Mouse (Mus musculus) G1E (cell line): ENCODE data around the gene Phactr3. TPM values are rescaled to one million over a fixed set of nuclear protein-coding genes. Genes with fewer than 3 reads are reported as not detected.

Source experiments
- ATAC-seq: 2 replicates; pipeline ENCODE4 v1.8.0; 2016; ENCODE audit warnings: mild to moderate bottlenecking; ENCODE audit not compliant: insufficient number of reproducible peaks, poor library complexity, low FRiP score, severe bottlenecking; ENCODE audit errors: extremely low read depth
- DNase-seq: peaks from one replicate; pipeline ENCODE4 v3.0.0; 2012; ENCODE audit warnings: low spot score
- H3K27me3 ChIP-seq: 2 replicates; pipeline ENCODE4 v1.6.1; 2012; ENCODE audit warnings: mild to moderate bottlenecking, low read length, inconsistent platforms; ENCODE audit not compliant: insufficient read depth
- H3K36me3 ChIP-seq: replicated peaks from 2 replicates; pipeline ENCODE3; 2012; ENCODE audit warnings: mild to moderate bottlenecking, inconsistent platforms
- H3K4me1 ChIP-seq: 2 replicates; pipeline ENCODE4 v1.6.1; 2012; ENCODE audit warnings: low read depth, low read length, inconsistent platforms, mixed read lengths; ENCODE audit not compliant: insufficient read depth
- H3K4me3 ChIP-seq: 2 replicates; pipeline ENCODE4 v1.5.1; 2012; ENCODE audit warnings: low read depth, mild to moderate bottlenecking, inconsistent platforms, low read length, moderate library complexity, mixed read lengths
- H3K9me3 ChIP-seq: replicated peaks from 2 replicates; pipeline ENCODE4 v1.6.1; 2012; ENCODE audit warnings: inconsistent platforms
- CTCF ChIP-seq: IDR thresholded peaks from 2 replicates; pipeline ENCODE4 v1.5.1; 2012; ENCODE audit warnings: low read depth, low read length, inconsistent platforms, mixed read lengths
- GATA1 ChIP-seq: IDR thresholded peaks from 2 replicates; pipeline ENCODE4 v1.6.1; 2012; ENCODE audit warnings: borderline replicate concordance, low read length, inconsistent platforms, mixed read lengths
- GATA2 ChIP-seq: IDR thresholded peaks from 2 replicates; pipeline ENCODE4 v1.6.1; 2012; ENCODE audit warnings: low read depth, low read length, inconsistent platforms, borderline replicate concordance
- POLR2AphosphoS5 ChIP-seq: IDR thresholded peaks from 2 replicates; pipeline ENCODE4 v1.6.1; 2012; ENCODE audit warnings: low read depth, low read length, inconsistent platforms; ENCODE audit not compliant: insufficient replicate concordance
- TAL1 ChIP-seq: conservative IDR thresholded peaks from 2 replicates; pipeline ENCODE4 v1.6.1; 2012; ENCODE audit warnings: low read depth, low read length, inconsistent platforms, mixed read lengths
- polyA plus RNA-seq: library from polyadenylated mRNA; stranded (reverse); fragments of >175 nt; gene quantifications from 2 replicates; pipeline ENCODE4 v1.2.3, GENCODE M21; 2012
- total RNA-seq, 2 experiments: library from RNA; stranded (forward) in 1 of 2; stranded (reverse) in 1 of 2; fragments of 200-1000 nt in 1 of 2; fragments of >200 nt in 1 of 2; fragmentation: Nextera tagmentation in 1 of 2; gene quantifications; 2 replicates each; pipeline ENCODE4 v1.2.3; 2014 to 2017

The Phactr3 gene
- total and polyA plus RNA-seq, 3 experiments, result 0.05 TPM; not detected in 2

- H3K9me3 ChIP-seq, result peaks cover 88% of the 10 kb centered on the region
- no peaks in the 10 kb centered on the region for H3K4me1 ChIP-seq
- DNase-seq, result no peak
- no peak overlapping the region for H3K4me3 ChIP-seq
- ATAC-seq, result no peak
- no peaks in the 10 kb centered on the region for H3K27me3 ChIP-seq
- no peaks in the 10 kb centered on the region for H3K36me3 ChIP-seq
- TF ChIP-seq TAL1, result no peak
- TF ChIP-seq GATA1, result no peak
- TF ChIP-seq CTCF, result no peak
- no peak for TF ChIP-seq GATA2
- no peak for TF ChIP-seq POLR2AphosphoS5
Observed at GRCm38 (mm10) chr2:178119561-178120355, 983 bp downstream of the Phactr3 start.

- no peaks in the 10 kb centered on the region for H3K36me3 ChIP-seq
- H3K4me3 ChIP-seq, result no peak overlapping the region
- DNase-seq (no peak), ATAC-seq (no peak)
- TF ChIP-seq GATA1 (no peak), POLR2AphosphoS5 (no peak), GATA2 (no peak), TAL1 (no peak)
- peaks cover 88% of the 10 kb centered on the region for H3K9me3 ChIP-seq
- no peaks in the 10 kb centered on the region for H3K27me3 ChIP-seq
- no peaks in the 10 kb centered on the region for H3K4me1 ChIP-seq
Observed at GRCm38 (mm10) chr2:178120356-178120645, 1.5 kb downstream of the Phactr3 start.

GRCm38 (mm10) chr2:178120651-178121374, 2.0 kb downstream of the Phactr3 start:
- TF ChIP-seq POLR2AphosphoS5 (no peak), CTCF (no peak), GATA2 (no peak), GATA1 (no peak), TAL1 (no peak)
- no peak for DNase-seq
- Histone ChIP-seq H3K27me3 (no peaks in the 10 kb centered on the region), H3K4me1 (no peaks in the 10 kb centered on the region), H3K36me3 (no peaks in the 10 kb centered on the region), H3K9me3 (peaks cover 87% of the 10 kb centered on the region), H3K4me3 (no peak overlapping the region)
- ATAC-seq, result no peak

GRCm38 (mm10) chr2:178121375-178121688, 2.6 kb downstream of the Phactr3 start:
- H3K9me3 ChIP-seq, result peaks cover 90% of the 10 kb centered on the region
- H3K4me3 ChIP-seq, result no peak overlapping the region
- no peaks in the 10 kb centered on the region for H3K27me3 ChIP-seq
- DNase-seq, result no peak
- ATAC-seq, result no peak
- H3K36me3 ChIP-seq, result no peaks in the 10 kb centered on the region
- H3K4me1 ChIP-seq, result no peaks in the 10 kb centered on the region
- TF ChIP-seq CTCF (no peak), POLR2AphosphoS5 (no peak)

- no peaks in the 10 kb centered on the region for H3K27me3 ChIP-seq
- DNase-seq, result no peak
- no peak for ATAC-seq
Observed at GRCm38 (mm10) chr2:178121946-178122665, 3.3 kb downstream of the Phactr3 start.

GRCm38 (mm10) chr2:178123466-178123865, 4.7 kb downstream of the Phactr3 start:
- Histone ChIP-seq H3K4me1 (no peaks in the 10 kb centered on the region), H3K27me3 (no peaks in the 10 kb centered on the region), H3K36me3 (no peaks in the 10 kb centered on the region), H3K4me3 (no peak overlapping the region), H3K9me3 (peaks cover 84% of the 10 kb centered on the region)
- TF ChIP-seq POLR2AphosphoS5, result no peak
- no peak for DNase-seq
- ATAC-seq, result no peak

More at GRCm38 (mm10) chr2:178121946-178122665, 3.3 kb downstream of the Phactr3 start:
- H3K4me1 ChIP-seq, result no peaks in the 10 kb centered on the region
- H3K36me3 ChIP-seq, result no peaks in the 10 kb centered on the region
- H3K9me3 ChIP-seq, result peaks cover 89% of the 10 kb centered on the region
- no peak overlapping the region for H3K4me3 ChIP-seq
- TF ChIP-seq TAL1 (no peak), POLR2AphosphoS5 (no peak), GATA1 (no peak), GATA2 (no peak), CTCF (no peak)

- H3K36me3 ChIP-seq, result no peaks in the 10 kb centered on the region
- H3K27me3 ChIP-seq, result no peaks in the 10 kb centered on the region
- DNase-seq, result no peak
- TF ChIP-seq GATA1 (no peak), POLR2AphosphoS5 (no peak), TAL1 (no peak), GATA2 (no peak), CTCF (no peak)
- H3K4me1 ChIP-seq, result no peaks in the 10 kb centered on the region
- peaks cover 80% of the 10 kb centered on the region for H3K9me3 ChIP-seq
- no peak overlapping the region for H3K4me3 ChIP-seq
- ATAC-seq, result no peak
Observed at GRCm38 (mm10) chr2:178125427-178125826, 6.7 kb downstream of the Phactr3 start.
